Mouse (Mus musculus): ENCODE measurements around the gene A530064D06Rik. TPM values are rescaled to one million over a fixed set of nuclear protein-coding genes. Genes with fewer than 3 reads are reported as not detected.

The A530064D06Rik gene
- total and polyA plus RNA-seq, 3 experiments, result not detected

DNA sequence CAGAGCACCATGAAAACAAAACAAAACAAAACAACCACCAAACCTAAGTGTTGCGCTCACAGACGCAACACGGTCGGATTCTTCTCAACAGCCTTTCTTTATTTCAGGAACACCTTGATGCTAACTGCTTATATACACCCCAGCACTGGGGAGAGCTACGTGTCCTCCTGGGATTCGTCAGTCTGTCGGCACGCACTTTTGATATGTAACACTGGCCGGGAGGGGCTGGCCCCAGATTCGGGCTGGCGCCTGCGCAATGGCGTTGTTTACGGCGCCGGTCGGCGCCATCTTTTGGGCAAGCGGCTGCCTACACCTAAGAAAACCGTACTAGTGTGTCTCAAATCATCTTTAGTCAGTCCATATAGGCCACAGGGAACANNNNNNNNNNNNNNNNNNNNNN lies 46.6 kb downstream of the A530064D06Rik start (continued):
- TF ChIP-seq ZNF384 (IDR thresholded peaks at IDR 0.05; ENCODE audit: low read depth, low read length), result no peak

DNA sequence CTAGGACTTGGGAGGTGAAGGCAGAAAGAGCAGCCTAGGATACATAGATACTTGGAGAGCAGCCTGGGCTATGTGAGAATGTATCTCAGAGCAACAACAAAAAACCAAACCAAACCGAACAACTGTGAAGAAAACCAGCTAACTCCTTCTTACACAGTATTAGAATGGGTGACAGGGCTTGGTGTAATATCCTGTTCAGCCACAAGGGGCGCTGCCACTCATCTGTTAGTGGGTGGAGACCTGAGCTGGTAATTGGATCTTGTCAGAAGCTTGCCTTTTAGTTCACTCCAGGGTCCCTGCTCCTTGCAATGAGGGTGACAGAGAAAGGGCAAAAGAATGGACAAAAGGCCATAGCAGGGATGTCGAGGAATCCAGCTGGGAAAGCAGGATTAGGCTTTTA lies 47.4 kb downstream of the A530064D06Rik start:
- Histone ChIP-seq H3K4me3 (ENCODE audit: control insufficient read depth in 1 of 2, insufficient read depth in 1 of 2, low read depth in 2 of 2, low read length in 2 of 2) (no peak overlapping the region), H3K4me1 (ENCODE audit: control insufficient read depth in 1 of 2, insufficient read depth in 2 of 2, low read length in 2 of 2) (peaks cover 0 to 10% of the 10 kb centered on the region in 2 experiments; a peak in 3 of 4 replicates), H3K27me3 (ENCODE audit: control insufficient read depth in 1 of 2, insufficient read depth in 2 of 2, low read length in 2 of 2) (no peaks in the 10 kb centered on the region), H3K27ac (ENCODE audit: control insufficient read depth, low read depth, low read length) (no peak overlapping the region), H3K36me3 (ENCODE audit: control insufficient read depth in 1 of 2, insufficient read depth in 2 of 2, low read length in 2 of 2) (no peaks in the 10 kb centered on the region), H3K9me3 (replicated peaks; ENCODE audit: insufficient read depth, low read length) (no peaks in the 10 kb centered on the region), H3K79me2 (ENCODE audit: control insufficient read depth, insufficient read depth, low read length, poor library complexity) (no peaks in the 10 kb centered on the region), H3K9ac (ENCODE audit: control insufficient read depth, low read depth, low read length, poor library complexity, severe bottlenecking) (no peak overlapping the region)
- peak; percentile 79 to 98 (median 86) for TF ChIP-seq CTCF (IDR thresholded peaks at IDR 0.05 in 2 of 3, conservative IDR thresholded peaks at IDR 0.05 in 1 of 3; ENCODE audit: control insufficient read depth in 1 of 3, insufficient read depth in 1 of 3, low read depth in 2 of 3, low read length in 3 of 3, poor library complexity in 1 of 3, severe bottlenecking in 1 of 3)
- TF ChIP-seq TBP (IDR thresholded peaks at IDR 0.05; ENCODE audit: low read depth, low read length), result 0 out of 2 replicates have a peak, but pooled peaks have one; percentile 23
- peak; percentile 42 for TF ChIP-seq SMC3 (IDR thresholded peaks at IDR 0.05; ENCODE audit: low read depth, low read length)
- no peak for TF ChIP-seq RCOR1 (IDR thresholded peaks at IDR 0.05; ENCODE audit: low read depth, low read length)
- no peak for TF ChIP-seq MYB (IDR thresholded peaks at IDR 0.05; ENCODE audit: low read depth, low read length)
- TF ChIP-seq RAD21 (IDR thresholded peaks at IDR 0.05; ENCODE audit: low read depth, low read length), result peak; percentile 50
- DNase-seq (ENCODE audit: low read depth, low spot score), result peak; percentile 81

DNA sequence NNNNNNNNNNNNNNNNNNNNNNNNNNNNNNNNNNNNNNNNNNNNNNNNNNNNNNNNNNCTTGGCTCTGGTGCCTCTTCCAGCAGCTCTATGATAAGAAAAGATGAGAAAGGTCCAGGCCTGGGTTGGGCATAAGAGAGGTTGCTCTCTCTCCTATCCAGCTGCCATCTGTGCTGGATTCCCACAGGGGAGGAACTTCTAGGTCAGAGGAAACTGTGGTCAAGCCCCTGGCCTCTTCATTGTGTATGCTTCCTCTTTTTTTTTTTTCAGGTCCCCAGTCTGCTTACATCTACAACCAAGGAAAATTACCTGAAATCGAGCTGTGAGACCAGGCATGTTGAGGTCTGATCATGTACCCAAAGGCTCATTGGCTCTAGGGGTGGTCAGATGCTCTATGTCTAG lies 48.5 kb downstream of the A530064D06Rik start:
- Histone ChIP-seq H3K79me2 (ENCODE audit: control insufficient read depth, insufficient read depth, low read length, poor library complexity) (no peaks in the 10 kb centered on the region), H3K9ac (ENCODE audit: control insufficient read depth, low read depth, low read length, poor library complexity, severe bottlenecking) (no peak overlapping the region), H3K4me1 (ENCODE audit: control insufficient read depth in 1 of 2, insufficient read depth in 2 of 2, low read length in 2 of 2) (peaks cover 0 to 10% of the 10 kb centered on the region in 2 experiments; a peak in 3 of 4 replicates), H3K27me3 (ENCODE audit: control insufficient read depth in 1 of 2, insufficient read depth in 2 of 2, low read length in 2 of 2) (no peaks in the 10 kb centered on the region), H3K9me3 (replicated peaks; ENCODE audit: insufficient read depth, low read length) (no peaks in the 10 kb centered on the region), H3K27ac (ENCODE audit: control insufficient read depth, low read depth, low read length) (no peak overlapping the region), H3K36me3 (ENCODE audit: control insufficient read depth in 1 of 2, insufficient read depth in 2 of 2, low read length in 2 of 2) (no peaks in the 10 kb centered on the region), H3K4me3 (ENCODE audit: control insufficient read depth in 1 of 2, insufficient read depth in 1 of 2, low read depth in 2 of 2, low read length in 2 of 2) (no peak overlapping the region)
- TF ChIP-seq TAL1 (IDR thresholded peaks at IDR 0.05; ENCODE audit: low read length) (peak; percentile 60), MEF2A (IDR thresholded peaks at IDR 0.05; ENCODE audit: extremely low read depth, insufficient replicate concordance, low read depth, low read length, poor library complexity, severe bottlenecking) (no peak), POLR2A (IDR thresholded peaks at IDR 0.05; ENCODE audit: control insufficient read depth in 1 of 2, insufficient read depth in 1 of 2, low read depth in 1 of 2, low read length in 2 of 2, poor library complexity in 1 of 2) (no peak), EP300 (IDR thresholded peaks at IDR 0.05; ENCODE audit: low read depth in 1 of 2, low read length in 2 of 2) (0 out of 4 replicates have a peak, but pooled peaks of 1 of the 2 experiments have one; percentile 6), ZNF384 (IDR thresholded peaks at IDR 0.05; ENCODE audit: low read depth, low read length) (peak; percentile 78), CTCF (IDR thresholded peaks at IDR 0.05 in 2 of 3, conservative IDR thresholded peaks at IDR 0.05 in 1 of 3; ENCODE audit: control insufficient read depth in 1 of 3, insufficient read depth in 1 of 3, low read depth in 2 of 3, low read length in 3 of 3, poor library complexity in 1 of 3, severe bottlenecking in 1 of 3) (no peak)
- peak; percentile 53 for DNase-seq (ENCODE audit: low read depth, low spot score)

All from MEL (cell line).